Mouse (Mus musculus): Measurements from ENCODE around the gene B130006D01Rik. TPM values are rescaled to one million over a fixed set of nuclear protein-coding genes. Genes with fewer than 3 reads are reported as not detected.
A peak's percentile ranks its signal among the peaks of the same experiment; 100 is the strongest.

Gene B130006D01Rik
- 0.91 and 1.1 TPM in 2 replicates for polyA plus RNA-seq (2014; fragmentation: Nextera tagmentation; extraction: Ambion mirVana)

DNA sequence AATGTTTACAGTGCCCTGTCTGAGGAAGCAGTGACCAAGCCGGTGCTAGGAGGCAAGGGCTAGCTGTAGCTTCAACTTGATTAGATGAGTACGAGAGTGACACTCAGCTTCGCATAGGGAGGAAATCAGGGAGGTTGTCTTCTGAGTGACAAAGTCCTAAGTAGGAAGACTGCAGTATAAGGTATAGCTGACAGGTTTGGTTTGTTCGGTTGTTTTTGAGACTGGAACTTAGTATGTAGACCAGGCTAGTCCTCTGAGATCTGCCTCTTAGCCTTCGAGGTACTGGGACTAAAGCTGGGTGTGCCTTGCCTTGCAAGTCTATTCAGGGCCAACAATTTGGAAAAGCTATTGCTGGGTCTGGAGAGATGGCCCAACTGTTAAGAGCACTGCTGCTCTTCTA lies at the start of gene B130006D01Rik:
TSS of gene B130006D01Rik (plus strand) at position 301 of the 400 bp plus-strand sequence.
- Histone ChIP-seq H3K4me1 (ENCODE audit: control insufficient read depth in 2 of 2, insufficient read depth in 2 of 2, low read length in 2 of 2) (peaks cover 0 to 7% of the 10 kb centered on the region in 2 experiments; a peak in 2 of 4 replicates), H3K36me3 (ENCODE audit: control insufficient read depth, insufficient read depth, low read length) (no peaks in the 10 kb centered on the region), H3K27ac (replicated peaks in 1 of 2; ENCODE audit: control insufficient read depth in 1 of 2, insufficient read depth in 1 of 2, low read depth in 2 of 2, low read length in 2 of 2) (no peak within 1 kb of the TSS), H3K27me3 (ENCODE audit: control insufficient read depth, insufficient read depth, low read length) (no peaks in the 10 kb centered on the region), H3K4me3 (ENCODE audit: control insufficient read depth in 1 of 2, insufficient read depth in 1 of 2, low read depth in 1 of 2, low read length in 2 of 2) (no peak within 1 kb of the TSS), H3K4me2 (ENCODE audit: low read length) (no peak within 1 kb of the TSS), H3K9ac (ENCODE audit: low read length) (no peak within 1 kb of the TSS), H3K9me3 (ENCODE audit: control insufficient read depth, low read length) (no peaks in the 10 kb centered on the region)
- ATAC-seq (ENCODE audit: insufficient number of reproducible peaks, insufficient read depth, low FRiP score, low read depth) = no peak
- WGBS = 89% methylated on average over 5 of the region's 5 CpGs

DNA sequence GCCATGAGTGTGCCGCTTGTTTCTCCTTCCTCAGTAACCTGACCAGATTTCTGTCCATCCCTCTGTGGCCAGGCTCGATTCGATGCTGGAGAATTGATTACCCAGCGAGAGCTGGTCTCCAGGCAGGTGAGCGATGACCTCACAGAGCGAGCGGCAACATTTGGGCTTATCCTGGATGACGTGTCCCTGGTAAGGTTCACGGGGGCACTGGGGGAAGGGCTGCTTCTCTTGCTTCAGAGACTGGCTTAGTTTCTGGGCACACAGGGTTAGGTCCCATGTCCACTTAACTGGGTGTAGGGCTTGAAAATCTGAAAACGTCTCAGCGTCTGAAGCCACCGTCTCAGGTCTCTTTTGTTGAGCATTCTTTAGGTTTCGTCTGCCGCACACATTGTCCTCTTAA lies 47.9 kb upstream of the B130006D01Rik start:
- 0 out of 4 replicates have a peak, but pooled peaks cover 0 to 6% of the 10 kb centered on the region in 2 experiments for H3K4me1 ChIP-seq (ENCODE audit: control insufficient read depth in 2 of 2, insufficient read depth in 2 of 2, low read length in 2 of 2)
- no peak for ATAC-seq (ENCODE audit: insufficient number of reproducible peaks, insufficient read depth, low FRiP score, low read depth)
- no peak overlapping the region for H3K9ac ChIP-seq (ENCODE audit: low read length)
- no peaks in the 10 kb centered on the region for H3K27me3 ChIP-seq (ENCODE audit: control insufficient read depth, insufficient read depth, low read length)
- H3K4me2 ChIP-seq (ENCODE audit: low read length) = no peak overlapping the region
- H3K4me3 ChIP-seq (ENCODE audit: control insufficient read depth in 1 of 2, insufficient read depth in 1 of 2, low read depth in 1 of 2, low read length in 2 of 2) = no peak overlapping the region
- no peaks in the 10 kb centered on the region for H3K9me3 ChIP-seq (ENCODE audit: control insufficient read depth, low read length)
- H3K36me3 ChIP-seq (ENCODE audit: control insufficient read depth, insufficient read depth, low read length) = peaks cover 96% of the 10 kb centered on the region
- H3K27ac ChIP-seq (replicated peaks in 1 of 2; ENCODE audit: control insufficient read depth in 1 of 2, insufficient read depth in 1 of 2, low read depth in 2 of 2, low read length in 2 of 2) = no peak overlapping the region
- 85% methylated on average over 14 of the region's 14 CpGs for WGBS

DNA sequence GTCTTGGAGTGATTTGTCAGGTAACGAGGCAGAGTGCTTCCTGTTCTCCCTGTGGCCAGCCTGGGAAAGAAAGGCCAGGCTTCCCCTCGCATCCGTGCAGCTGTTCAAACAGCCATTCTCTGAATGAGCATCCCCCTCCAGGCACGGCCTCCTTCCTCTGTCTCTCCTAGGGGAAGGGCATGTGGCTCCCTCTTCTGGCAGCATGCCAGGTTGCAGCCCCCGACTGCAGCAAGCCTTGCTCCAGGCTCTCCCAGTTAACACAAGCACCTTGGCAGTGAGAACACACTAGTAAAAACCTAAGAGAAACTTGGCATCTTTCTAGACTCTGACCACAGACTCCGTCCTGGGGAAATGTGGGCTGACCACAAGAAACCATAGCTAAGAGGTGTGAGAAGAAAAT lies 47.1 kb upstream of the B130006D01Rik start:
- no peak overlapping the region for H3K27ac ChIP-seq (replicated peaks in 1 of 2; ENCODE audit: control insufficient read depth in 1 of 2, insufficient read depth in 1 of 2, low read depth in 2 of 2, low read length in 2 of 2)
- WGBS = 25% methylated on average over 6 of the region's 6 CpGs
- H3K4me1 ChIP-seq (ENCODE audit: control insufficient read depth in 2 of 2, insufficient read depth in 2 of 2, low read length in 2 of 2) = peaks cover 2 to 6% of the 10 kb centered on the region in 2 experiments; a peak in 1 of 4 replicates
- H3K4me2 ChIP-seq (ENCODE audit: low read length) = no peak overlapping the region
- no peak overlapping the region for H3K4me3 ChIP-seq (ENCODE audit: control insufficient read depth in 1 of 2, insufficient read depth in 1 of 2, low read depth in 1 of 2, low read length in 2 of 2)
- H3K36me3 ChIP-seq (ENCODE audit: control insufficient read depth, insufficient read depth, low read length) = peaks cover 96% of the 10 kb centered on the region
- no peaks in the 10 kb centered on the region for H3K9me3 ChIP-seq (ENCODE audit: control insufficient read depth, low read length)
- no peak overlapping the region for H3K9ac ChIP-seq (ENCODE audit: low read length)
- no peak for ATAC-seq (ENCODE audit: insufficient number of reproducible peaks, insufficient read depth, low FRiP score, low read depth)
- no peaks in the 10 kb centered on the region for H3K27me3 ChIP-seq (ENCODE audit: control insufficient read depth, insufficient read depth, low read length)

DNA sequence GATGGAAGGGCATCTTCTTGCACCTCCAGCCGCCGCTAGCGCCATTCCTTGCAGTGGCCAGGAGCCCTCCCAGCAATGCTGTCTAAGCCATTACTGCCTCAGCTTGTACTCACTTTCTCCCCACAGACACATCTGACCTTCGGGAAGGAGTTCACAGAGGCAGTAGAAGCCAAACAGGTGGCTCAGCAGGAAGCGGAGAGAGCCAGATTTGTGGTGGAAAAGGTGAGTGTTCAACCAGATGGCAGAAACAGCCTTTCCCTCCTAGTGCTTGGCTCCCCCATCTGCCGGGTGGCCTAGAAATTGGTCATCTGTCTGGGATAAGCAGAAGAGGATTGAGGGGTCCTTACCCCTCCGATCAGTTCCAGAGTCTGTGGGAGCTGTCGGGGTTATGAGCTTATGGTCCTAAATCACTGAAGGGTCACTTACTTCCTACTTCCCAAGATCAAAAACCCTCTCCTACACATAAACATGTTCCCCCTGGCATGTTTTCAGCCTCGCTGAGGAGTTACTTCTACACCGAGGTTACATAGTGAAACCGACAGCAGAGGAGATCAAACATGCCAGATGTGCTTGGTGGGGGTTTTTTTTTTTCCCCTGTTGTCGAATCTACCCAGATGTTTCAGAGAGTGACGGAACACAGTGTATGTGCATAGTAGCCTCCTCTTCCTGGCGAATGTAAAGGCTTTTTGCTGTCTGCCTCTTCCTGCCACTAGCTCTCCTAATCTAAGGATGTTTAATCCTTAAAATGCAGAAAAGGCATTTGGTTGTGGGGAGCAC lies 45.3 kb upstream of the B130006D01Rik start:
- Histone ChIP-seq H3K4me2 (ENCODE audit: low read length) (no peak overlapping the region), H3K9ac (ENCODE audit: low read length) (no peak overlapping the region), H3K27ac (replicated peaks in 1 of 2; ENCODE audit: control insufficient read depth in 1 of 2, insufficient read depth in 1 of 2, low read depth in 2 of 2, low read length in 2 of 2) (no peak overlapping the region), H3K4me1 (ENCODE audit: control insufficient read depth in 2 of 2, insufficient read depth in 2 of 2, low read length in 2 of 2) (peaks cover 13 to 14% of the 10 kb centered on the region in 2 experiments; a peak in 3 of 4 replicates), H3K9me3 (ENCODE audit: control insufficient read depth, low read length) (no peaks in the 10 kb centered on the region), H3K27me3 (ENCODE audit: control insufficient read depth, insufficient read depth, low read length) (no peaks in the 10 kb centered on the region), H3K36me3 (ENCODE audit: control insufficient read depth, insufficient read depth, low read length) (peaks cover 80% of the 10 kb centered on the region), H3K4me3 (ENCODE audit: control insufficient read depth in 1 of 2, insufficient read depth in 1 of 2, low read depth in 1 of 2, low read length in 2 of 2) (no peak overlapping the region)
- WGBS = 84% methylated on average over 14 of the region's 14 CpGs
- ATAC-seq (ENCODE audit: insufficient number of reproducible peaks, insufficient read depth, low FRiP score, low read depth) = no peak

DNA sequence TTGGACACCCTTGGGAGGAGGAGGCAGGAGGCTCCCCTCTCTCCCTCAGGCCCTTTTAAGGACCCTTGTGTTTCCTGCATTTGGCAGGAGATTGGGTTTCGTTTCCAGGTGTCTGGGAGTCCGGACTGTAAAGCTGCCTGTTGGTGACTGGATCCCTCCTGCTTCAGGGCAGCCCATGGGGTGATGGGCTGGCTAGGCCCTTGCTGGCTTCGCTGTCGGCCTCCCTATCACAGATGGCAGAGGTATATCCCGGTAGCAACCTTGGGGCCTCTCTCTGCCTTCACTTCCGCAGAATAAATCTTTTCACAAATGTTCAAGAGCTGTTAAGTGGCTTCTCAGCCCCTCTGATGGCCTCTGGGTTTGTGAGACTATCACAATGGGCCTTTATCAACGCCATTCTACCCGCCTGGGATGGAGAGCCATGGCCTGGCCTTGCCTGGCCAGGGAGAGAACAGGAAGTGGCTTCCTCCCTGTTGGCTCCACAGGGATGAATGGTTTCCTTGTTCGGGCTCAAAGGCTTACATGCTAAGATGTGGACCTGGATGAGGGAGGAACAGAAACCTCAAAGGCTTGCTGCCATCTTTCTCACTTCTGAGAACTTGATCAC lies 41.3 kb upstream of the B130006D01Rik start:
- Histone ChIP-seq H3K9ac (ENCODE audit: low read length) (no peak overlapping the region), H3K27me3 (ENCODE audit: control insufficient read depth, insufficient read depth, low read length) (no peaks in the 10 kb centered on the region)
- ATAC-seq (ENCODE audit: insufficient number of reproducible peaks, insufficient read depth, low FRiP score, low read depth) = no peak

DNA sequence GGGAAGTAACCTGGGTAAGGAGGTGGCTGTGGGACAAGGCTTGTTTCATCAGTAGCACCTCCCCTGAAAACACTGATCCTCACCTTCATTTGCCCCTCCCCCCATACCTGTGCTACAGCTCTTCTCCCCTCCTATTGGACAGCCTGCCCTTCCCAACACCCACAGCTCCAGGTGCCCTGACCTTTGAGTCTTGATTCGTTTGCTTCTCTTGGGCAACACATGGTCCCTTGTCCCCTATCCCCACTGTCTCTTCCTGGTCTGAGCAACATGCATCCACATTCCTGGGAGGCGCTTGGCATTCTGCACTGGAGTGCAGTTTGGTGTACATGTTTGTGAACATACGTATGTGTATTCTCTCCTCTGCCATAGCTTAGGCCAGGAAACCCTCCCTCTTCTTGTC lies 40.4 kb upstream of the B130006D01Rik start:
- Histone ChIP-seq H3K27ac (replicated peaks in 1 of 2; ENCODE audit: control insufficient read depth in 1 of 2, insufficient read depth in 1 of 2, low read depth in 2 of 2, low read length in 2 of 2) (no peak overlapping the region), H3K4me2 (ENCODE audit: low read length) (no peak overlapping the region), H3K9ac (ENCODE audit: low read length) (no peak overlapping the region), H3K4me3 (ENCODE audit: control insufficient read depth in 1 of 2, insufficient read depth in 1 of 2, low read depth in 1 of 2, low read length in 2 of 2) (no peak overlapping the region), H3K4me1 (ENCODE audit: control insufficient read depth in 2 of 2, insufficient read depth in 2 of 2, low read length in 2 of 2) (peaks cover 8 to 13% of the 10 kb centered on the region in 2 experiments; a peak in 3 of 4 replicates), H3K27me3 (ENCODE audit: control insufficient read depth, insufficient read depth, low read length) (no peaks in the 10 kb centered on the region), H3K9me3 (ENCODE audit: control insufficient read depth, low read length) (no peaks in the 10 kb centered on the region), H3K36me3 (ENCODE audit: control insufficient read depth, insufficient read depth, low read length) (peaks cover 33% of the 10 kb centered on the region)
- ATAC-seq (ENCODE audit: insufficient number of reproducible peaks, insufficient read depth, low FRiP score, low read depth) = no peak
- WGBS = 82% methylated on average over 3 of the region's 3 CpGs

More for the DNA sequence above, 41.3 kb upstream of the B130006D01Rik start:
- WGBS = 27% methylated on average over 9 of the region's 9 CpGs
- H3K4me3 ChIP-seq (ENCODE audit: control insufficient read depth in 1 of 2, insufficient read depth in 1 of 2, low read depth in 1 of 2, low read length in 2 of 2) = no peak overlapping the region
- H3K36me3 ChIP-seq (ENCODE audit: control insufficient read depth, insufficient read depth, low read length) = peaks cover 42% of the 10 kb centered on the region
- 0 out of 4 replicates have a peak overlapping the region, but pooled peaks have one; percentile 11 to 19 for H3K27ac ChIP-seq (replicated peaks in 1 of 2; ENCODE audit: control insufficient read depth in 1 of 2, insufficient read depth in 1 of 2, low read depth in 2 of 2, low read length in 2 of 2)
- no peak overlapping the region for H3K4me2 ChIP-seq (ENCODE audit: low read length)
- H3K4me1 ChIP-seq (ENCODE audit: control insufficient read depth in 2 of 2, insufficient read depth in 2 of 2, low read length in 2 of 2) = peaks cover 8 to 13% of the 10 kb centered on the region in 2 experiments; a peak in 3 of 4 replicates
- no peaks in the 10 kb centered on the region for H3K9me3 ChIP-seq (ENCODE audit: control insufficient read depth, low read length)

DNA sequence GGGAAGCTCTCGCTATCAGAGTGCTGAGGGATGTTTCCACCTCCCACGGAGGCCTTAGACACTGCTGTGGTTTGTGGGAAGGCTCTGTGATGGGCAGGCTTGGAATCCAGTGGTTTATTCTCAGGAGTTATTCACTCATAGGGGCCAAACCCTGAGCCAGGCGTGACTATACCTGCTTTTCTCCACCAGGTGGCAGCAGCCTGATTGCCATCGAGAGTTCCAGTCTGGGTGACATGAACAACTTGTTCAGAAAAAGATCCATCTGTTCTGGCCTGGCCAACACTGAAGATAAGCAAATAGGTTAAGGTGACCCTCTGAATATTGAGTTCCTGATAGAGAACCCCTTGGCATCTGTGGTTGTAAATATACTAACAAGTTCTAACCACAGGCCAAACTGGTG lies 37.4 kb upstream of the B130006D01Rik start:
- H3K36me3 ChIP-seq (ENCODE audit: control insufficient read depth, insufficient read depth, low read length) = peaks cover 5% of the 10 kb centered on the region
- no peak overlapping the region for H3K9ac ChIP-seq (ENCODE audit: low read length)
- no peaks in the 10 kb centered on the region for H3K27me3 ChIP-seq (ENCODE audit: control insufficient read depth, insufficient read depth, low read length)
- ATAC-seq (ENCODE audit: insufficient number of reproducible peaks, insufficient read depth, low FRiP score, low read depth) = no peak
- H3K4me3 ChIP-seq (ENCODE audit: control insufficient read depth in 1 of 2, insufficient read depth in 1 of 2, low read depth in 1 of 2, low read length in 2 of 2) = no peak overlapping the region
- 3% methylated on average over 4 of the region's 4 CpGs for WGBS
- H3K9me3 ChIP-seq (ENCODE audit: control insufficient read depth, low read length) = no peaks in the 10 kb centered on the region
- no peak overlapping the region for H3K4me2 ChIP-seq (ENCODE audit: low read length)
- no peak overlapping the region for H3K27ac ChIP-seq (replicated peaks in 1 of 2; ENCODE audit: control insufficient read depth in 1 of 2, insufficient read depth in 1 of 2, low read depth in 2 of 2, low read length in 2 of 2)
- H3K4me1 ChIP-seq (ENCODE audit: control insufficient read depth in 2 of 2, insufficient read depth in 2 of 2, low read length in 2 of 2) = peaks cover 23 to 25% of the 10 kb centered on the region in 2 experiments

Data from heart, embryonic 14.5 days (tissue).